Mouse (Mus musculus): ENCODE data around the gene Psmd1. TPM values are rescaled to one million over a fixed set of nuclear protein-coding genes. Genes with fewer than 3 reads are reported as not detected.

The Psmd1 gene
- polyA plus RNA-seq, 1 experiment from 2014 or later = 182 TPM

- Histone ChIP-seq H3K36me3 (no peaks in the 10 kb centered on the region), H3K4me1 (peaks cover 16% of the 10 kb centered on the region), H3K27ac (replicated peaks) (peak within 1 kb of the TSS; percentile 21; the same call in 1 of the 2 replicates), H3K27me3 (peaks cover 28% of the 10 kb centered on the region; the same call in 1 of the 2 replicates), H3K4me2 (replicated peaks) (peak within 1 kb of the TSS; percentile 96), H3K9me3 (peaks cover 6% of the 10 kb centered on the region; the same call in 1 of the 2 replicates), H3K4me3 (peak within 1 kb of the TSS; percentile 64), H3K9ac (replicated peaks) (peak within 1 kb of the TSS; percentile 61)
- ATAC-seq (replicated peaks) = peak; percentile 76
- 1% methylated on average over 108 of the region's 110 CpGs for WGBS
These were observed 18.1 kb upstream of the Psmd1 start, which contains the start of gene 2810459M11Rik for GRCm38 (mm10) chr1:86045848-86046805. 2810459M11Rik (plus strand) TSS chr1:86045863.

GRCm38 (mm10) chr1:86046833-86047563 lies 17.2 kb upstream of the Psmd1 start:
- peak overlapping the region; percentile 61 for H3K9ac ChIP-seq (replicated peaks)
- H3K4me1 ChIP-seq = peaks cover 16% of the 10 kb centered on the region
- peak overlapping the region; percentile 96 for H3K4me2 ChIP-seq (replicated peaks)
- H3K4me3 ChIP-seq = peak overlapping the region; percentile 64
- no peak overlapping the region for H3K27ac ChIP-seq (replicated peaks)
- H3K9me3 ChIP-seq = 0 out of 2 replicates have a peak, but pooled peaks cover under 1% of the 10 kb centered on the region
- WGBS = 9% methylated on average over 24 of the region's 24 CpGs
- no peaks in the 10 kb centered on the region for H3K36me3 ChIP-seq
- peak; percentile 12; the same call in 1 of the 2 replicates for ATAC-seq (replicated peaks)
- peaks cover 28% of the 10 kb centered on the region; the same call in 1 of the 2 replicates for H3K27me3 ChIP-seq

- WGBS = 75% methylated on average over 4 of the region's 4 CpGs
- H3K4me2 ChIP-seq (replicated peaks) = no peak overlapping the region
- H3K27ac ChIP-seq (replicated peaks) = no peak overlapping the region
- ATAC-seq (replicated peaks) = no peak
- H3K4me1 ChIP-seq = peaks cover 24% of the 10 kb centered on the region
- peaks cover 28% of the 10 kb centered on the region; the same call in 1 of the 2 replicates for H3K27me3 ChIP-seq
- H3K4me3 ChIP-seq = no peak overlapping the region
- no peak overlapping the region for H3K9ac ChIP-seq (replicated peaks)
- no peaks in the 10 kb centered on the region for H3K36me3 ChIP-seq
- H3K9me3 ChIP-seq = no peaks in the 10 kb centered on the region
These were observed 16.0 kb upstream of the Psmd1 start for GRCm38 (mm10) chr1:86048231-86048630.

GRCm38 (mm10) chr1:86048744-86049143 lies 15.4 kb upstream of the Psmd1 start:
- no peak for ATAC-seq (replicated peaks)
- Histone ChIP-seq H3K9ac (replicated peaks) (no peak overlapping the region), H3K4me3 (no peak overlapping the region), H3K36me3 (no peaks in the 10 kb centered on the region), H3K9me3 (no peaks in the 10 kb centered on the region), H3K27ac (replicated peaks) (no peak overlapping the region), H3K27me3 (peaks cover 28% of the 10 kb centered on the region; the same call in 1 of the 2 replicates), H3K4me2 (replicated peaks) (no peak overlapping the region), H3K4me1 (peaks cover 29% of the 10 kb centered on the region)
- 81% methylated on average over 3 of the region's 3 CpGs for WGBS

- H3K27me3 ChIP-seq = 0 out of 2 replicates have a peak, but pooled peaks cover 3% of the 10 kb centered on the region
- H3K36me3 ChIP-seq = no peaks in the 10 kb centered on the region
- no peaks in the 10 kb centered on the region for H3K9me3 ChIP-seq
- H3K4me2 ChIP-seq (replicated peaks) = no peak overlapping the region
- no peak overlapping the region for H3K4me3 ChIP-seq
- peak overlapping the region; percentile 74 for H3K27ac ChIP-seq (replicated peaks)
- H3K4me1 ChIP-seq = peaks cover 20% of the 10 kb centered on the region
- no peak overlapping the region for H3K9ac ChIP-seq (replicated peaks)
- 35% methylated on average over 12 of the region's 12 CpGs for WGBS
- peak; percentile 82 for ATAC-seq (replicated peaks)
These were observed 10.8 kb upstream of the Psmd1 start for GRCm38 (mm10) chr1:86053198-86053921.

GRCm38 (mm10) chr1:86054943-86055342 lies 9.2 kb upstream of the Psmd1 start:
- Histone ChIP-seq H3K27me3 (no peaks in the 10 kb centered on the region), H3K4me3 (no peak overlapping the region), H3K9me3 (no peaks in the 10 kb centered on the region), H3K9ac (replicated peaks) (no peak overlapping the region), H3K27ac (replicated peaks) (peak overlapping the region; percentile 12; the same call in 1 of the 2 replicates), H3K4me1 (peaks cover 25% of the 10 kb centered on the region), H3K4me2 (replicated peaks) (no peak overlapping the region), H3K36me3 (no peaks in the 10 kb centered on the region)
- no peak for ATAC-seq (replicated peaks)
- 27% methylated on average over 3 of the region's 3 CpGs for WGBS

GRCm38 (mm10) chr1:86056284-86056683 lies 7.9 kb upstream of the Psmd1 start:
- H3K4me2 ChIP-seq (replicated peaks) = no peak overlapping the region
- no peak overlapping the region for H3K4me3 ChIP-seq
- WGBS = 88% methylated on average over 4 of the region's 4 CpGs
- H3K9ac ChIP-seq (replicated peaks) = no peak overlapping the region
- H3K27ac ChIP-seq (replicated peaks) = no peak overlapping the region
- H3K4me1 ChIP-seq = peaks cover 25% of the 10 kb centered on the region
- H3K36me3 ChIP-seq = no peaks in the 10 kb centered on the region
- no peaks in the 10 kb centered on the region for H3K9me3 ChIP-seq
- ATAC-seq (replicated peaks) = no peak
- H3K27me3 ChIP-seq = no peaks in the 10 kb centered on the region

- Histone ChIP-seq H3K27ac (replicated peaks) (peak overlapping the region; percentile 49; the same call in 1 of the 2 replicates), H3K4me2 (replicated peaks) (peak overlapping the region; percentile 44), H3K4me3 (peak overlapping the region; percentile 37), H3K36me3 (no peaks in the 10 kb centered on the region), H3K4me1 (peaks cover 8% of the 10 kb centered on the region), H3K9ac (replicated peaks) (peak overlapping the region; percentile 36), H3K9me3 (no peaks in the 10 kb centered on the region), H3K27me3 (no peaks in the 10 kb centered on the region)
- 11% methylated on average over 21 of the region's 21 CpGs for WGBS
- peak; percentile 76 for ATAC-seq (replicated peaks)
These were observed 5.1 kb upstream of the Psmd1 start for GRCm38 (mm10) chr1:86058856-86059769.

- no peaks in the 10 kb centered on the region for H3K27me3 ChIP-seq
- H3K9ac ChIP-seq (replicated peaks) = no peak overlapping the region
- no peak overlapping the region for H3K27ac ChIP-seq (replicated peaks)
- peaks cover 4% of the 10 kb centered on the region for H3K36me3 ChIP-seq
- H3K9me3 ChIP-seq = no peaks in the 10 kb centered on the region
- H3K4me1 ChIP-seq = peaks cover 22% of the 10 kb centered on the region
- no peak overlapping the region for H3K4me2 ChIP-seq (replicated peaks)
- WGBS = 87% methylated on average over 6 of the region's 6 CpGs
- no peak overlapping the region for H3K4me3 ChIP-seq
- ATAC-seq (replicated peaks) = no peak
These were observed 1.7 kb upstream of the Psmd1 start for GRCm38 (mm10) chr1:86062523-86062922.

GRCm38 (mm10) chr1:86076565-86076964 lies 12.4 kb downstream of the Psmd1 start:
- Histone ChIP-seq H3K9ac (replicated peaks) (no peak overlapping the region), H3K27ac (replicated peaks) (no peak overlapping the region), H3K4me2 (replicated peaks) (no peak overlapping the region), H3K4me1 (no peaks in the 10 kb centered on the region), H3K4me3 (no peak overlapping the region), H3K27me3 (no peaks in the 10 kb centered on the region), H3K36me3 (peaks cover 74% of the 10 kb centered on the region), H3K9me3 (no peaks in the 10 kb centered on the region)
- 93% methylated on average over 2 of the region's 2 CpGs for WGBS
- ATAC-seq (replicated peaks) = no peak

Measured in forebrain, embryonic 15.5 days (tissue).